Mouse (Mus musculus) embryo, embryonic 10 days (tissue): ENCODE measurements at regions not wholly inside any gene's neighbourhood (a gene's known extent, or its start where the extent isn't known, plus 50 kb on each side); places are given as distances from the start of the nearest gene placed in this dataset.

Source experiments
- DNase-seq: peaks from one replicate; pipeline ENCODE4 v3.0.0-alpha.2; 2015; ENCODE audit warnings: low spot score

DNA sequence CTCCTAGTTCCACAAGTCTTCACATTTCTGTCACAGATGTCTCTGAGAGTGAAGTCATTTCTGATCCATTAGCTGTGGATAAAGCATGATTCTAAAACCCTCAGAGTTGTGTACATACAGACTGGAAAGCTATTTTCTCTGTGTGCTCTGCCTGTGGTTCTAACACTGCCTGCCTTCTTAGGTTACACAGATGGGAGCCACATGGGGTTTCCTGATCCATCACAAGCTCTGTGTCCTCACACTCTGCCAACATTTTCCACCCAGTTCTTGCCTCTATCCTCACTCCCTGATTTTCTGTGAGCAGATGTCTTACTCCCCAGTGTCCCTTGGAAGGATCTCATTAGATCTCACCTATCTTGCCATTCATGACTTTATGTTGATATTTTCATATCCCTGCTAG, 1002.6 kb upstream of the 1700015G11Rik start:
- peak; percentile 18 for DNase-seq

- DNase-seq: no peak
Observed at GRCm38 (mm10) chr7:53017579-53017978, 1002.1 kb upstream of the 1700015G11Rik start.
